Mouse (Mus musculus) embryo, embryonic 9.5 days (tissue): ENCODE results near the gene Dync2li1.

ENCODE experiments used
- DNase-seq: peaks from one replicate; pipeline ENCODE4 v3.0.0-alpha.2; 2017; ENCODE audit errors: extremely low spot score

Dync2li1 gene

DNA sequence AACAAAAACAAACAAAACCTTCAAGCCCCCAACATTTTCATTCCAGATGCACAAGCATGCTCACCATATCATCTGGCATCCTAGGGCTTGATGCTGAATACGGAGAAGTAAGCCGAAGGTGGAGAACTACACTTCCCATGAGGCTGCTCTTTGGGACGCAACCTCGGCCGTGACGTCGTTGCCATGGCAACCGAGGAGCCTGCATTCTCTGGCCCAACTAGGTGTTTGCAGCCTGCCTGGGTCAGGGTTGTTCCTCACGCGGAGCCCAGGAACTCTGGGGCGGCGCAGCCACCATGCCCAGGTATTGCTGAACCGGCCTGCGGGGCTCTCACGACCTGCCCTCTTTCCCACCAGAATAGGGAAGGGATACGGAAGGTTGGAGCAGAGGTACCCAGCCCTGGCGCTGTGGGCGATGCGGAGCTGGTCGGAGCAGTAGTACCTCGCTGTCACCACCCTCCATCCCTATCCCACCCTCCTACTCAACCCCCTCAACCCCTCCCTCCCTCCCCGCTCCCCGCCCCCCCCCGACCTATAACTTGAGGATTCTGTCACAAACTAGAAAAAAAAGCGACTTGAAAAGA lies at the start of gene Dync2li1:
TSS of gene Dync2li1 (plus strand) at position 221 of the 581 bp plus-strand sequence.
- peak; percentile 92 for DNase-seq

DNA sequence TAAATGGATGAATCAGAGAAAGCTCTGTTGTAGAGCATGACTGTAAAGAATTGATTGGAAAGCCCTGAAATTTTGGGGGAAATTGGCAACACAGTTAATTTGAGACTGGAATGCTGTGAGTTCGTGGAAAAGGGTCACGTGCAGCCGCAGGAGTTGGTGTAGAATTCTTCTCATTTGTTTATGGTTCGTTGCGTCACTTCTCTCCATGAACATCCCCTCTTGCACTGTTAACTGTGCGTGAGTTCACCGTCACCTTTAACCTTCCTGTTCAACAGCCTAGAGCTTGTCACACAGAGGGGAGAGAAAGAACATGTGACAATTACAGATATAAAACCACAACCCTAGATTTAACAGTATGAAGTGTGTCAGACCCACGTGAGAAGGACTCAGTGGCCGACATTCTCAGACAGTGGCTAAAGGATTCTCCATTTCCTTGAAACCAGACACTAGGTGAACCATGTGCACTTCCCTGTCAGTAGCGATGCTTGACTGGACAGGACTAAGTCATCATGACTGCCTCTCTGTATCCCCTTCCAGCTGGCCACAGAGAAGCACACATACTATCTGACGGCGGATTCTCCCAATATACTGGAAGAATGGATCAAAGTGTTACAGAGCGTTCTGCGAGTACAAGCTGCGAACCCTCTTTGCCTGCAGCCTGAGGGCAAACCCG lies 49.5 kb upstream of the Dync2li1 start:
- no peak for DNase-seq

DNA sequence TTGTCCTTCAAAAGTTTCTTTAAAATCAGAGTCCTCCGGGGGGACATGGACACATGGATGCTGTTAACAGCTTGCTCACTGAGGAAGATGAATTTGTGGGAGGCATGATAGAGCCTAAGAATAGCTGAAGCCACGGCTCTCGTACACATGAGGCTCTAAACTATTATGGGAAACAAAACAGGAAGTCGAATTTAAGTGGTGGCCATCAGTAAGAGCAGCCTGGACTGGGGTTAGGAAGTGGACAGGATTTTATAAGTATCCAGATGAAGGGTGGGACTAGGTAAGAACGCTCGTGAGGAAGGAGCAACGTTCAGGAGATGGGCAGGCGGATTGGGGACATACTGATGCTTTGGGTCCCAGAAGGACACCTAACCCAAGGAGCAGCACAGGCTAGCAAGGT lies 47.0 kb upstream of the Dync2li1 start:
- DNase-seq = no peak

DNA sequence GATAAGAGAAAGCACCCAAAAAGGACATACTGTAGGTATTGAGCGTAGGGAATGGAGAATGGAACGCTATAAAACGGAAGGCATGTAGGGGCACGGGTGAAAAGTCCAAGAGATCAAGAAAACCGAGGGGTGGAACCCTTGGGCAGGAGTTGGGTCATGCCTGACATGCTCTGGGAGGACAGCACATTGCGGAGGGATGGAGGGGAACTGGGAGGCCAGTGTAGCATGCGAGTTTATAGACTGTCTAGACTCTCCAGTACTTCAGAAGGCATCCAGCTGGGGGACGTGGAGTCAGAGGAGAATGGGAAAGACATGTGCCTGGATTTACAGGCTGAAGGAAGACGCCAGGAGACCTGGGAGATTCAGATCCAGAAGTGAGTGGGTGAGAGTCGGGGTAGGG lies 46.5 kb upstream of the Dync2li1 start:
- no peak for DNase-seq

DNA sequence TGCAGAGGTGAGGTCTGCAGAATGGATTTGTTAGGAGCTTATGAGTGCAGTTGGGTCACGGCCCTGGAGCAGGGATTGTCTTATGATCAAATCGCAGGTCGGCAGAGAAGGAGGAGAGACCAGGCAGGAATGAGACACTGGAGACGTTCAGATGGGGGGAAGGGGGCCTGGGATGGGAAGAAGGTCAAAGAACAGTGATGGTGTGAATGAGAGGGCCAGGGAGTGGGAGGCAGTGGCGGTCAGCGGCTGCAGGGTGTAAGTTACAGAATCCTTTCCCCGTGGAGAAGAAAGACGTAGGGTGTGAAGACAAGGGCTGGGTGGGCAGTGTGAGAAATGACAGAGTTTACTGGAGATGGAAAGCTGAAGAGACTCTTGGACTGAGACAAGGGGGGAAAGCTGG lies 45.5 kb upstream of the Dync2li1 start:
- no peak for DNase-seq

DNA sequence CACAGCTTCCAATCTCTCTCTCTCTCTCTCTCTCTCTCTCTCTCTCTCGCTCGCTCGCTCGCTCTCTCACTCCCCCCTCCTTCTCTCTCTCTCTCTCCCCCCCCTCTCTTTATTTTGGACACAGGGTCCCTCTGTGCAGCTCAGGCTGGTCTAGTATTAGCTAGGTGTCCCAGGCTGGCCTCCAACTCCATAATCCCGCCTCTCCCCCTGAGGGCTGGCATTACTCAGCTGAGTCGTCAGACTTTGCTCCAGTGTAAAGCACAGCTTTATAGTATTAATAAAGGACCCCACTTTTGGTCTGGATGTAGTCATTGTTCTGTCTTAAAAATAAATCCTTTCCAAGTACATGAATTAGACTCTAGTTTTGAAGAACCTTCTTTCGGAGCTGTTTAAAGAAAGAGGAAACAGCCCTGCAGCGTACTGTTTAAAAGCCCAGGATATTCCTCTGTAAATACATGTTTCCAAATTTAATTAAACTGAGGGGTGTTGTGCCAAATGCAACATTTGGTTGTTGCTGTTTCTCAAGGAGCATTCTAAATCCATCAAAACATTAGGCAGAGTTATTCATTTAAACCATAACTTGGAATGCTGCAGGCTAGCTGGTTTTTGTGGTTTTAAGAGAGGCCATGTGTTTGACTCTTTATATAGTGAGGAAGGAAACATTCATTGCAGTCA lies 44.4 kb upstream of the Dync2li1 start:
- no peak for DNase-seq

DNA sequence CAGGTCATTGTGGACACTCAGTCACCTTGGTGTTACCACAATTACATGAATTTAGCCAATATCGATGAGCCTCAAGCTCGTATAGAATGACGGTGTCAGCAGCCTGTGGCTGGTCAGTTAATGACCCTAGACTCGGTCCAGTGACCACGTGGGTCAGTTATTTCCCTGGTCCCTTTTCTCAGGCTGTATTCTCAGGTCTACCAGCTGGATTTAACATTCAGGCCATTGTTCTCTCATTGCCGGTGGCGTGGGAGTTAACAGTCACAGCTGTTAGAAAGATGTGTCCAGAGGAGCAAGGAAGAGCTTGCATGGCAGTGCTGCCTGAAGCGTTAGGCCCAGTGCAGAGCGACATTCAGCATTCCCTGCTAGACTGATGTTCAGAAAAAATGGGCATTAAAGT lies 42.2 kb upstream of the Dync2li1 start:
- no peak for DNase-seq

DNA sequence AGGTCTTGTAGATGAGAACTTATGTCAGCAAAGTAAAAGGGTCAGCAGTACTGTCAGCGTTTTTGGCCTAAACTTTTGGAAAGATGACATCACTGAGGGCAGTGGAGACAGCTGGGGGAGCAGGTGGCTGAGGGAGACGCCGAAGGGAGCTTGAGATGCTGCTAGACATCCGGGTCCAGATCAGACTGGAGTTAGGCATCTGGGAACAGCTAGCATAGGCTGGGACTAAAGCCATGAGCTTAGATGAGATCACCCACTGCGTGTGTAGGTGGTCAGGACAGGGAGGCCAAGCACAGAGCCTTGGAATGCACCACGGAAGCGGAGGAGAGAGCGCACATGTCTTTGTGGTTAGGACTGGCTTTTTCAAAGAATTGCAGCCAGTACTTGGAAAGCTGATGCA lies 41.2 kb upstream of the Dync2li1 start:
- DNase-seq = no peak

DNA sequence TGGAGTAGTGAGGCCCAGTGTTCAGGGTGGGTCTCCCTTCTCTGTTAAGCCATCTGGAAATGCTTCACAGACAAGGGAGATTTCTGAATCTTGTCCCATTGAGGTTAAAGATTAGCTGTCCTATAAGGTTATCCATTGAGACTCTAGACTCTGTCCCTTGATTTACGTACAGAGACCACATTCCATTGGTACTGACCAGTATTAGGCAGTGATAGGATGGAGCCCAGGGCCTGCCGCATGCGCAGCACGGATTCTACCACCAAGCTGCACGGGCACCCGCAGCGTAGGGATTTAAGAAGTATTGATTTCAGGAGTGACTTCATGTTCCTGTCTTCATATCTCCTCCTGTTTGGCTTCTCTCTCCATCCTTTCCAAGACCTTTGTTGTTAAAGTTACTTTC lies 36.2 kb upstream of the Dync2li1 start:
- no peak for DNase-seq

DNA sequence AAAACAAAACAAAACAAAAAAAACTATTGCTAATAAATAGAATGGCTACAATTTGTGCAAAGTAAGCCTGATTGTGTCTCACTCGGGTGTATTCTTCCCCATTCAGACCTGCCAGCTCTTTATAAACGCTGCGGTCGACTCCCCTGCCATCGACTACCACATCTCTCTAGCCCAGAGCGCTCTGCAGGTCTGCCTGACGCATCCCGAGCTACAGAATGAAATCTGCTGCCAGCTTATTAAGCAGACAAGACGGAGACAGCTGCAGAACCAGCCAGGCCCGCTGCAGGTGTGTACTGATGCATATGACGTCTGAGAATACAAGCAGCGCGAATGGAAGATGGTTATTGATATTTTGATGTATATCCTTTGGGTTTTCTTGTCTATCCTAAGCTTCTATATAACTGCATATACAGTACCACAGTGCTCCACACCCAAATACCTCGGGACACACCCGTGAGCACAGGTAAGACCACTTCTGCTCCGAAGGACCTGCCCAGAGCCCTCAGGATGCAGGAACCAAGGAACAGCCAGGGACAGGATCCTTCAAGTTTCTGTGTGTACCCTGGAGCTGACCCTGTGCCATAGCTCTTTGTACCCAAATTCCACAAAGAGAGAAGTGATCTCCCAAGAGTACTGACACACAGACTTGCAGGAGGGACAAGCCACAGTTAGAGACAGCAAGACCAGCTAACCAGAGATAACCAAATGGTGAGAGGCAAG lies 34.7 kb upstream of the Dync2li1 start:
- no peak for DNase-seq

DNA sequence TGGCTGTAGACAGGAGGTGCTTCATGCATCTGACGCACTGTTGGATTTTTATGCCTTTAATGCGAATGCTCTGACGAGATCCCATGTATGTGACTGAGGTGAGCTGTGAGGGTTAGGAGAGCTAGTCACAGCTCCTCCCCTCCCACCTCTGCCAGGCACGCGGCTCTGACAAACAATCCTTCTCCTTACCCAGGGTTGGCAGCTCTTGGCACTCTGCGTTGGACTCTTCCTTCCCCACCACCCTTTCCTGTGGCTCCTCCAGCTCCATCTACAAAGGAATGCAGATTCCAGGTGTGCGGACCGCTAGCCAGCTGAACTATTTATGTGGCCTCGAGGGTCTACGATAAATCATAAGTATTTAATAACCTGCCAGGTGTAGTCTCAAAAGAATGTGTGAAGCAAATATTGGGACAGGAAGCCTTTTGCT lies 30.3 kb upstream of the Dync2li1 start:
- DNase-seq = no peak

DNA sequence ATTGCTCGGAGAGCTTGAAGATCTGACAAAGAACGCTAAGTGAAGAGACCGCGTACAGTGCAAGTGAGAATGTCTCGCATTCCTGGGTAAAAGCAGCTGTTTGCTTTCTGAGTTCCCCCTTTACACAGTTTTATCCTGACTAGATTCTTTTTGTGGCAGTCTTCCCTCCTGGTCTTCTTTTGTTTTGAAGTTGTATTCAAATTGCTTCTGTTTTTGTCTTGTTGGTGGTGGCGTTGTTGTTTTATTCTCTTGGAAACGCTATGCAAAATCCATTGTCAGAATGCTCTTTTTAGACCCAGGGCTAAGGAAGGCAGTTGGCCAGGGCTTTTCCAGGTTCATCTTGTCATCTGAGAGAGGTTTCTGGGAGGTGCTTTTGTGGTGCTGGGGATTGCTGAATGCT lies 29.8 kb upstream of the Dync2li1 start:
- no peak for DNase-seq

DNA sequence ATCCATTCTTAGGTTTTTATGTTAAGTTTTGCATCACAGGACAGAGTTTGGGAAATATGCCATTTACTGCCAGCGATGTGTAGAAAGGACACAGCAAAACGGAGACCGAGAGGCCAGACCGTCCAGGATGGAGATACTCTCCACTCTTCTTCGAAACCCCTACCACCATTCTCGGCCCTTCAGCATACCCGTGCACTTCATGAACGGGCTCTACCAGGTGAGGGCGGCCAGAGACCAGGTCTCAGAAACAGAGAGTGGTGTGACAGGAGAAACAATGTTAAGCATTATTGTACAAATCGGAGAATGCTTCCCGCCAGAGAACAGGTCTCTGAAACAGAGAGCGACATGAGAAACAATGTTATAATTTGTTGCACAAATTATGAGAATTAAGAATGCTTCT lies 28.4 kb upstream of the Dync2li1 start:
- DNase-seq = no peak

DNA sequence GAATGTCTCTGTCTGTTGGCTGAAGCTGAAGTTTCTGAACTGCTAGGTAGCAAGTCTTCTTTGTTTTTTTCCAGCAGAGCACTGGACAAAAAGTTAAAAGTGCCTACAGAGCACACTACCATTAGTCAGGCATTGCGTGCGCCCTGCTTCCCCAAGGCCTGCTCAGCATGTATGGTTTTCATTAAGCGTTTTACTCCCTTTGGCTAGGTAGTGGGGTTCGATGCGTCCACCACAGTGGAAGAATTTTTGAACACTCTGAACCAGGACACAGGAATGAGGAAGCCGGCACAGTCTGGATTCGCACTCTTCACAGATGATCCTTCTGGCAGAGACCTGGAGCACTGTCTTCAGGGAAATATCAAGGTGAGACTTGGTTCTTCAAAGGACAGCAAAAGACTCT lies 27.4 kb upstream of the Dync2li1 start:
- no peak for DNase-seq

DNA sequence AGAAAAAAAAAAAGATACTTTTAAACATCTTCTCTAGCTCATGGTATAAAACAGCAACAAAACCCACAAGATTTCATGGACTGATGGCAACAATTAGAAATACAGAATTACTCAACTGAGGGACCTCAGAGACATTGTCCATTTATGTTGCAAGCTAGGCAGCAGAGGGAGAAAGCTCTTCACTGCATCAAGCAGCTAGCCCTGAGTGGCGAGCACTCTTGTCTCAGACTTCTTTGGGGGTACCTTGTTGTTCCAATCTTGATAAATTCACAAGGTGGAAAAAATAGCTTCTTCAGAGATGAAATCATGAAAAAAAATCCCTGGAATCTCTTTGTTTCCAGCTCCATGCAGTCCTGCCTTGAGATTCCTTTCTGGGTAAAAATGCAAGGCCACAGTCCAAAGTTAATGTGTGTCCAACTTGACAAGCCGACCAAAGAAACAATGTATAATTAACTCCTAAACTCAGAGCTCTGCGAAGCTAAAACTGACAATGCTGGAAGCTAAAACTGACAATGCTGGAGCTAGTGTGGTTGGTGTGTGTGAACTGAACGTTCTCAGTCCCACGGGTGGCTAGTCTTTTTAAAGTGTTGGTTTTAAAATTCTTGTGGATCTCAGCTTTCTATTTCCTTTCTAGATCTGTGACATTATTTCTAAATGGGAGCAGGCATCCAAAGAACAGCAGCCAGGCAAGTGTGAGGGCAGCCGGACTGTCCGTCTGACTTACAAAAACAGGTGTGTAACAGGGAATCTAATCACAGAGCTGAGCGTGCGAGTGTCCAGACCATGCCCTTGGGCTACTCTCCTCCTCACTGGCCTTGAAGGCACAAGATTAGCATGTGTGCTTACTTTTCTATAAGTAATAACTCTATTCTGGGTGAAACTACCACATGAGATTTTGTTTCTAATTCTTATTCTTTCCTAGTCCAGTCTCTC lies 26.0 kb upstream of the Dync2li1 start:
- no peak for DNase-seq

DNA sequence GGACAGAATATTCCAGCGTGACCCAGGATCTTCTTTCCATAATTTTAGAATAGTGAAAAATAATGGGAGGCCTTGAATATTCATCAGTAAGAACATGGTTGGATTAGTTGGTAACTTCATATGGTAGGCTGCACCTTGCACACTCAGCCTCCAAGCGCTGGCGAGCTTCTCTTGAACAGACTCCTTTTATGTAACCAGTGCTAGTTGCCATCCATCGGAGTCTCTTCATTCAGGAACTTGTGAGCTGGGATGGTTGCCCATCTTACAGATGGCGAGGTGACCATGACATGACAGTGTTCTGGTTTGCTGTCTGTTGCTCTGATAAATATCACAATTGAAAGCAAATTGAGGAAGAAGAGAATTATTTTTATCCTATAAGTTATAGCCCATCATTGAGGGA lies 24.5 kb upstream of the Dync2li1 start:
- no peak for DNase-seq

DNA sequence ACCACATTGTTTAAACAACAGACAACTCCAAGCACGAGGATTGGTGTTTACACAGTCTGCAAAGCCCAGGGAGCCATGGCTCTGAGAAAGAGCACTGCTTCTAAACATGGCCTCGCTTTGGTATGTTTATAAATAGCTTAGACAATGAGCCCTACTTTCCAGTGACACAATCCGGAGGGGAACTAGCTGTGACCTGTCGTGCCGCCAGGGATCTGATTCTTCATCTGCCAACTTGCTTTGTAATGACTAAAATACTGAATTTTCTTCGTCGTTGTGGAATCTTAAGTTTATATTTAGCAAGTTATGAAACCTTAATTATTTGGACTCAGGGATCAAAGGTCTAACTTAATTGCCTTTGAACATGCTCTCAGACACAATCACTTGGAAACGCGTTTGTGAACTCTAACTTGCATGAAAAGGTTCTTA lies 23.1 kb upstream of the Dync2li1 start:
- no peak for DNase-seq

DNA sequence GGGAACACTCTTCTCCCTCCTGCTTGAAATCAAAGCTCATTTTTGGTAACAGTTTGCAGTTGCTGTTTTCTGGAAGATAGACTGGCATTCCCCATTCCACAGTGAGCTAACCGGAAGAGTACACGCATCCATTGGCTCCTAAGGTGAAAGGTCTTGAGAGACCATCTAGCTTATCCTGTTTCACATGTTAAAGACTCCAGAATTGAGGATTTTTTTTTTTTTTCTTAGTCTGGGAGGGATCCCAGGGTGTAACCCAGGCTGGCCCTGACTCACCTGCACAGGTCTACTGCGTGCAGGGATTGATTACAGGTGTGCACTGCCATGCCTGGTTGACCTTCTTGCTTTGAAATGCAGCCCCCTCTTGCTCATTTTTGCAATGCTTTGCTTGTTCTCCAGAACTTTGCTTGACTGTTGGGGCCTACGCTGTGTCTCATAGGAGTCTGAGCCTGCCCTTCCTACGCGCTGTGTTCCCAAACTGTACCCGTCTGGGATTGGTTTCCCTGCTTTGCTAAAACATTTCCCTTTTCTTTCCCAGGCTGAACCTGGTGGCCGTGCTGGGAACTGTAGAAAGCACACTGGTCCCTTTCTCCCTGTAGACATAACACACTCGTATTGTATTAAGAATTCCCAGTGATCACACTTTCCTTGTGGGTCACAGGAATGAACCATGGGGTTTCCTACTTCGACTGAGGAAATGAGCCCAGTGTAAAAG lies 22.4 kb upstream of the Dync2li1 start:
- DNase-seq = no peak

DNA sequence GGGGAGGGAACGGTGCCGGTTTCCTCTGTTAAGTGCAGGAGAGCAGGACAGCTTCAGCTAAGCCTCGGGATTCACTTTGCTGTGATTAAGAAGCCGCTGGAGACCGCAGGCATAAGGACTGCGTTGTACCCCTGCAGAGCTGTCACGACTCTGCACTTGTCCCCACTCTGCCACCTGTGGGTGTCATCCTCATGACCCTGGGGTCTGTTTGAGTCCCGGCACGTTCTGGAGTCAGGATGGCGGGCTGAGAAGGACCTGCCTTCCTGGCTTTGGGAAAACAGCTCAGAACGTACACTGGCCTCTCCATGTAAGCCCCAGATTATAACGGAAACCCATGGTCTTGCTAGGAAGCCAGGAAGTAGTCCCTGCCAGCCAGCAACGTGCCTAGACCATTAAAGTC lies 19.3 kb upstream of the Dync2li1 start:
- no peak for DNase-seq

DNA sequence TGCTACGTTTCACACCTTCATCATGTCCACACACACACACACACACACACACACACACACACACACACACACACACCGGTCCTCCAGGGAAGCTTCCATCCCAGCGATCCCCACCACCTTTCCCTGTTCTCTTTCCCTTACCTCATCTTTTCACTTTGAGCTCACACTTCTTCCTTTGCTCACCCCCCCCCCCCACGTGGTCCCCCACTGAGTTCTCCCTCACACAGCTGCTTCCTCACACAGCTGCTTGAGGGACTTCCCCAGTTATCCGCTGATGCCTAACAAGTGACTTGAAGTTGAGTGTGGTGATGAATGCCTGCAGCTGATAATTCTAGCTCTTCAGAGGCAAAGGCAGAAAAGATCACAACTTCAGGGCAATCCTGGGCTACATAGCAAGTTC lies 18.7 kb upstream of the Dync2li1 start:
- no peak for DNase-seq

DNA sequence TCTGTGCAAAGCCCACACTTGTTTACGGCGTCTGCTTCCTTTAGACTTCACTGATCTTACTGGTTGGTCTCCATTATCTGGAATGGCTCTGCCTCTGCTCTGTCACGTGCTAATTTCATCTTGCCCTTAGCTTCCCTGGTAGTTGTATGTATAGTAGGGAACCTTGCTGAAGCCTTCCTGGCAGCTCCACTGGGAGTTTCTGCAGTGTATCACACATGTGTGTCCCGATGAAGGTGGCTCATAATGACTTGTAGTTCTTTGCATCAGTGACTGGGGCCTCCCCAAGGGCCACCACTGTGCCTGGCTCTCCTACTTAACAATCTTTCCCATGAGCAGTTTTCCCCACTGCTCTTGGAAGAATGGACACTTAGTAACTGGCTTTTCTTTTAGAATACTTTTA lies 17.7 kb upstream of the Dync2li1 start:
- no peak for DNase-seq
